Mouse (Mus musculus) adrenal gland, postnatal 25 days (tissue): ENCODE results near the gene Bend4. TPM values are rescaled to one million over a fixed set of nuclear protein-coding genes. Genes with fewer than 3 reads are reported as not detected.

Source experiments
- total RNA-seq: library from RNA; stranded (reverse); gene quantifications from 2 replicates; pipeline ENCODE4 v1.2.3, GENCODE M21; 2021

Bend4 gene
- total RNA-seq, 1 experiment from 2014 or later = 1.1 TPM

Other genes starting within 250 kb of the Bend4 start
- 128 and 130 TPM in 2 replicates for gene Tmem33, start 167.7 kb downstream of the Bend4 start, total RNA-seq
- gene Slc30a9, start 121.4 kb downstream of the Bend4 start, total RNA-seq = 96.9 and 131 TPM in 2 replicates
- gene Shisa3, start 179.6 kb upstream of the Bend4 start, total RNA-seq = 0.33 and 0.62 TPM in 2 replicates